Mouse (Mus musculus) common myeloid progenitor, adult 5-6 weeks (primary cell): ENCODE data around the gene Frzb. TPM values are rescaled to one million over a fixed set of nuclear protein-coding genes. Genes with fewer than 3 reads are reported as not detected.

Source experiments
- total RNA-seq: library from RNA; stranded (forward); fragments of 200-1000, 187-1606 nt; gene quantifications from 2 replicates; pipeline ENCODE4 v1.2.3, GENCODE M21; 2017

The Frzb gene
- total RNA-seq, 1 experiment from 2014 or later = not detected

Other genes with a start within 250 kb of the Frzb start
- gene Prdx6b, start 155.2 kb downstream of the Frzb start, total RNA-seq = not detected in 2 replicates
- 66.2 and 105 TPM in 2 replicates for gene Dnajc10, start 132.2 kb downstream of the Frzb start, total RNA-seq
- gene Nckap1, start 133.8 kb upstream of the Frzb start, total RNA-seq = 14.7 and 16.3 TPM in 2 replicates
- 8.8 and 9.6 TPM in 2 replicates for gene Dusp19, start 169.4 kb upstream of the Frzb start, total RNA-seq
- 42.8 and 48.1 TPM in 2 replicates for gene Nup35, start 169.6 kb upstream of the Frzb start, total RNA-seq